Mouse (Mus musculus): ENCODE results near the gene Klk10. TPM values are rescaled to one million over a fixed set of nuclear protein-coding genes. Genes with fewer than 3 reads are reported as not detected.
A peak's percentile ranks its signal among the peaks of the same experiment; 100 is the strongest.

Gene Klk10
- polyA plus RNA-seq, 1 experiment from 2014 or later: 0.71 TPM

GRCm38 (mm10) chr7:43788096-43788495, 7.3 kb downstream of the Klk10 start:
- H3K36me3 ChIP-seq (ENCODE audit: insufficient read depth, low read length): no peaks in the 10 kb centered on the region
- H3K4me3 ChIP-seq (ENCODE audit: low read length): no peak overlapping the region
- no peak overlapping the region for H3K9ac ChIP-seq (replicated peaks; ENCODE audit: low read length)
- no peak overlapping the region for H3K4me2 ChIP-seq (replicated peaks; ENCODE audit: low read depth, low read length)
- whole genome bisulfite sequencing: 83% methylated on average over 3 of the region's 3 CpGs
- ATAC-seq (ENCODE audit: low FRiP score, low TSS enrichment): no peak
- no peaks in the 10 kb centered on the region for H3K4me1 ChIP-seq (ENCODE audit: insufficient read depth, low read length)
- H3K9me3 ChIP-seq (ENCODE audit: low read length): no peaks in the 10 kb centered on the region
- H3K27ac ChIP-seq (ENCODE audit: low read length): no peak overlapping the region
- H3K27me3 ChIP-seq (ENCODE audit: insufficient read depth, low read length): peaks cover 2% of the 10 kb centered on the region; the same call in 1 of the 2 replicates

GRCm38 (mm10) chr7:43789295-43789694, 8.5 kb downstream of the Klk10 start:
- no peak for ATAC-seq (ENCODE audit: low FRiP score, low TSS enrichment)
- H3K4me2 ChIP-seq (replicated peaks; ENCODE audit: low read depth, low read length): no peak overlapping the region
- no peak overlapping the region for H3K4me3 ChIP-seq (ENCODE audit: low read length)
- 42% methylated on average over 2 of the region's 2 CpGs for WGBS
- H3K4me1 ChIP-seq (ENCODE audit: insufficient read depth, low read length): no peaks in the 10 kb centered on the region
- H3K27me3 ChIP-seq (ENCODE audit: insufficient read depth, low read length): no peaks in the 10 kb centered on the region
- H3K9ac ChIP-seq (replicated peaks; ENCODE audit: low read length): no peak overlapping the region
- no peaks in the 10 kb centered on the region for H3K36me3 ChIP-seq (ENCODE audit: insufficient read depth, low read length)
- no peak overlapping the region for H3K27ac ChIP-seq (ENCODE audit: low read length)
- H3K9me3 ChIP-seq (ENCODE audit: low read length): no peaks in the 10 kb centered on the region

- peaks cover 11% of the 10 kb centered on the region for H3K4me1 ChIP-seq (ENCODE audit: insufficient read depth, low read length)
Measured at GRCm38 (mm10) chr7:43791591-43791990, 10.8 kb downstream of the Klk10 start, which contains the start of gene Klk9. Gene Klk9, plus strand, starts transcription at chr7:43791891.

GRCm38 (mm10) chr7:43796355-43796754, 15.5 kb downstream of the Klk10 start:
- H3K4me2 ChIP-seq (replicated peaks; ENCODE audit: low read depth, low read length): peak overlapping the region; percentile 93
- H3K4me3 ChIP-seq (ENCODE audit: low read length): peak overlapping the region; percentile 59
- no peaks in the 10 kb centered on the region for H3K27me3 ChIP-seq (ENCODE audit: insufficient read depth, low read length)
- H3K9ac ChIP-seq (replicated peaks; ENCODE audit: low read length): no peak overlapping the region
- peak; percentile 5; the same call in 1 of the 2 replicates for ATAC-seq (ENCODE audit: low FRiP score, low TSS enrichment)
- H3K4me1 ChIP-seq (ENCODE audit: insufficient read depth, low read length): peaks cover 16% of the 10 kb centered on the region
- H3K9me3 ChIP-seq (ENCODE audit: low read length): no peaks in the 10 kb centered on the region
- H3K36me3 ChIP-seq (ENCODE audit: insufficient read depth, low read length): no peaks in the 10 kb centered on the region
- H3K27ac ChIP-seq (ENCODE audit: low read length): no peak overlapping the region
- WGBS: 1% methylated on average over 8 of the region's 8 CpGs

More at GRCm38 (mm10) chr7:43791591-43791990, 10.8 kb downstream of the Klk10 start, which contains the start of gene Klk9:
- Histone ChIP-seq H3K9me3 (ENCODE audit: low read length) (no peaks in the 10 kb centered on the region), H3K9ac (replicated peaks; ENCODE audit: low read length) (no peak within 1 kb of the TSS), H3K27me3 (ENCODE audit: insufficient read depth, low read length) (no peaks in the 10 kb centered on the region), H3K4me3 (ENCODE audit: low read length) (no peak within 1 kb of the TSS), H3K27ac (ENCODE audit: low read length) (no peak within 1 kb of the TSS), H3K4me2 (replicated peaks; ENCODE audit: low read depth, low read length) (no peak within 1 kb of the TSS), H3K36me3 (ENCODE audit: insufficient read depth, low read length) (no peaks in the 10 kb centered on the region)
- WGBS: 66% methylated on average over 7 of the region's 7 CpGs
- no peak for ATAC-seq (ENCODE audit: low FRiP score, low TSS enrichment)

GRCm38 (mm10) chr7:43797333-43797769, 16.5 kb downstream of the Klk10 start, which contains the start of gene Klk8:
Gene Klk8, plus strand, starts transcription at chr7:43797577.
- H3K27me3 ChIP-seq (ENCODE audit: insufficient read depth, low read length): no peaks in the 10 kb centered on the region
- H3K4me2 ChIP-seq (replicated peaks; ENCODE audit: low read depth, low read length): peak within 1 kb of the TSS; percentile 93
- ATAC-seq (ENCODE audit: low FRiP score, low TSS enrichment): peak; percentile 11
- H3K27ac ChIP-seq (ENCODE audit: low read length): no peak within 1 kb of the TSS
- no peaks in the 10 kb centered on the region for H3K9me3 ChIP-seq (ENCODE audit: low read length)
- WGBS: under 1% methylated on average over 28 of the region's 28 CpGs
- peak within 1 kb of the TSS; percentile 59 for H3K4me3 ChIP-seq (ENCODE audit: low read length)
- no peaks in the 10 kb centered on the region for H3K36me3 ChIP-seq (ENCODE audit: insufficient read depth, low read length)
- H3K4me1 ChIP-seq (ENCODE audit: insufficient read depth, low read length): peaks cover 16% of the 10 kb centered on the region
- H3K9ac ChIP-seq (replicated peaks; ENCODE audit: low read length): peak within 1 kb of the TSS; percentile 64

- Histone ChIP-seq H3K27ac (ENCODE audit: low read length) (no peak overlapping the region), H3K9ac (replicated peaks; ENCODE audit: low read length) (peak overlapping the region; percentile 64), H3K36me3 (ENCODE audit: insufficient read depth, low read length) (no peaks in the 10 kb centered on the region), H3K27me3 (ENCODE audit: insufficient read depth, low read length) (no peaks in the 10 kb centered on the region), H3K4me3 (ENCODE audit: low read length) (peak overlapping the region; percentile 59), H3K4me1 (ENCODE audit: insufficient read depth, low read length) (peaks cover 16% of the 10 kb centered on the region), H3K4me2 (replicated peaks; ENCODE audit: low read depth, low read length) (peak overlapping the region; percentile 93), H3K9me3 (ENCODE audit: low read length) (no peaks in the 10 kb centered on the region)
- ATAC-seq (ENCODE audit: low FRiP score, low TSS enrichment): peak; percentile 76
- WGBS: 40% methylated on average over 13 of the region's 13 CpGs
Measured at GRCm38 (mm10) chr7:43797844-43798462, 17.1 kb downstream of the Klk10 start.

GRCm38 (mm10) chr7:43799876-43800275, 19.0 kb downstream of the Klk10 start:
- Histone ChIP-seq H3K4me2 (replicated peaks; ENCODE audit: low read depth, low read length) (no peak overlapping the region), H3K4me1 (ENCODE audit: insufficient read depth, low read length) (peaks cover 16% of the 10 kb centered on the region), H3K9ac (replicated peaks; ENCODE audit: low read length) (no peak overlapping the region), H3K27ac (ENCODE audit: low read length) (no peak overlapping the region), H3K4me3 (ENCODE audit: low read length) (no peak overlapping the region), H3K36me3 (ENCODE audit: insufficient read depth, low read length) (no peaks in the 10 kb centered on the region), H3K27me3 (ENCODE audit: insufficient read depth, low read length) (no peaks in the 10 kb centered on the region), H3K9me3 (ENCODE audit: low read length) (no peaks in the 10 kb centered on the region)
- WGBS: 80% methylated on average over 7 of the region's 7 CpGs
- ATAC-seq (ENCODE audit: low FRiP score, low TSS enrichment): no peak

GRCm38 (mm10) chr7:43810994-43811393, 30.2 kb downstream of the Klk10 start, which contains the start of gene Klk7:
Gene Klk7, plus strand, starts transcription at chr7:43811294.
- no peak for ATAC-seq (ENCODE audit: low FRiP score, low TSS enrichment)
- H3K27ac ChIP-seq (ENCODE audit: low read length): no peak within 1 kb of the TSS
- H3K27me3 ChIP-seq (ENCODE audit: insufficient read depth, low read length): no peaks in the 10 kb centered on the region
- no peak within 1 kb of the TSS for H3K9ac ChIP-seq (replicated peaks; ENCODE audit: low read length)
- H3K4me1 ChIP-seq (ENCODE audit: insufficient read depth, low read length): no peaks in the 10 kb centered on the region
- no peak within 1 kb of the TSS for H3K4me3 ChIP-seq (ENCODE audit: low read length)
- H3K9me3 ChIP-seq (ENCODE audit: low read length): no peaks in the 10 kb centered on the region
- no peak within 1 kb of the TSS for H3K4me2 ChIP-seq (replicated peaks; ENCODE audit: low read depth, low read length)
- WGBS: 47% methylated on average over 5 of the region's 5 CpGs
- H3K36me3 ChIP-seq (ENCODE audit: insufficient read depth, low read length): no peaks in the 10 kb centered on the region

- no peak overlapping the region for H3K4me3 ChIP-seq (ENCODE audit: low read length)
Measured at GRCm38 (mm10) chr7:43815211-43815610, 34.4 kb downstream of the Klk10 start.

GRCm38 (mm10) chr7:43816746-43817145, 35.9 kb downstream of the Klk10 start:
- H3K27me3 ChIP-seq (ENCODE audit: insufficient read depth, low read length): no peaks in the 10 kb centered on the region
- no peak overlapping the region for H3K9ac ChIP-seq (replicated peaks; ENCODE audit: low read length)
- 0 out of 2 replicates have a peak overlapping the region, but pooled peaks have one; percentile 6 for H3K27ac ChIP-seq (ENCODE audit: low read length)
- no peaks in the 10 kb centered on the region for H3K9me3 ChIP-seq (ENCODE audit: low read length)
- no peak overlapping the region for H3K4me3 ChIP-seq (ENCODE audit: low read length)
- H3K4me2 ChIP-seq (replicated peaks; ENCODE audit: low read depth, low read length): no peak overlapping the region
- ATAC-seq (ENCODE audit: low FRiP score, low TSS enrichment): peak; percentile 73
- H3K36me3 ChIP-seq (ENCODE audit: insufficient read depth, low read length): no peaks in the 10 kb centered on the region
- no peaks in the 10 kb centered on the region for H3K4me1 ChIP-seq (ENCODE audit: insufficient read depth, low read length)

More at GRCm38 (mm10) chr7:43815211-43815610, 34.4 kb downstream of the Klk10 start:
- no peaks in the 10 kb centered on the region for H3K36me3 ChIP-seq (ENCODE audit: insufficient read depth, low read length)
- no peak overlapping the region for H3K9ac ChIP-seq (replicated peaks; ENCODE audit: low read length)
- ATAC-seq (ENCODE audit: low FRiP score, low TSS enrichment): no peak
- no peaks in the 10 kb centered on the region for H3K4me1 ChIP-seq (ENCODE audit: insufficient read depth, low read length)
- WGBS: 86% methylated on average over 7 of the region's 7 CpGs
- H3K4me2 ChIP-seq (replicated peaks; ENCODE audit: low read depth, low read length): no peak overlapping the region
- H3K27me3 ChIP-seq (ENCODE audit: insufficient read depth, low read length): no peaks in the 10 kb centered on the region
- no peak overlapping the region for H3K27ac ChIP-seq (ENCODE audit: low read length)
- H3K9me3 ChIP-seq (ENCODE audit: low read length): no peaks in the 10 kb centered on the region
